Mouse (Mus musculus): ENCODE data around the gene Gm7714.
"Not testable (repeated sequence)": the region's sequence is repeated elsewhere in the genome, so short reads cannot be mapped to it uniquely, and the experiment has no call there.

Gm7714 gene

GRCm38 (mm10) chr5:88268619-88269018, at the start of gene Gm7714:
Gm7714 (plus strand) TSS chr5:88268919.
- no peak for DNase-seq (ENCODE audit: low read depth, low spot score)

DNA sequence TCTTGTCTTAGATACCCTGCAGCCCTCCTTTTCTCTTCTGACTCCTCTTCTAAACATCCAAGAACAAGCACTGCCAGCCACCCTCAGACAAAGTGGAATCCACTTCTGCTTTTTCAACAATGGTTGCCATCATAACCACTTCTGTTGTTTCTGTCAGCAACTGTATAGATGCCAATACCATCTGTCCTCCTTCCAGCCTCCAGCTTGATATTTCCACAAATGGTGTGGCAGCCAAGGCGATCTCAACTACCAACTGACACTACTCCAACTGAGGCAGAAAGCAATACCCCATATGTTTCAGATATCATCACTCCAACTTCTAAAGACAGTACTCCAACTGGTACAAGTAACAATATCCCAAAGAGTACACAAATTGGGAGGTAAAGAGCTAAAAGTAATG, 12.2 kb upstream of the Gm7714 start:
- DNase-seq (ENCODE audit: low read depth, low spot score) = no peak

- not testable (repeated sequence) for DNase-seq (ENCODE audit: low read depth, low spot score)
Measured at GRCm38 (mm10) chr5:88311307-88311706, 42.6 kb downstream of the Gm7714 start.

GRCm38 (mm10) chr5:88317012-88317411, 48.3 kb downstream of the Gm7714 start, which contains the start of gene Prol1:
Prol1 (plus strand) TSS chr5:88317312.
- DNase-seq (ENCODE audit: low read depth, low spot score) = no peak

Measured in A20 (cell line).